Mouse (Mus musculus) midbrain, embryonic 15.5 days (tissue): ENCODE measurements around the gene Pigr. TPM values are rescaled to one million over a fixed set of nuclear protein-coding genes. Genes with fewer than 3 reads are reported as not detected.

Experiments
- ATAC-seq: fragments of 200-750 bp; cut with Nextera tagmentation; replicated peaks from 2 replicates; pipeline ENCODE4 v1.8.0; 2017; ENCODE audit warnings: moderate TSS enrichment
- H3K27ac ChIP-seq: fragments of 300-500 bp; sonication (generic); 2 replicates; pipeline ENCODE4 v1.5.1; 2015; ENCODE audit warnings: mild to moderate bottlenecking, inconsistent platforms
- H3K27me3 ChIP-seq: fragments of 300-500 bp; sonication (generic); replicated peaks from 2 replicates; pipeline ENCODE4 v1.6.1; 2015; ENCODE audit warnings: inconsistent platforms
- H3K36me3 ChIP-seq: fragments of 300-500 bp; sonication (generic); replicated peaks from 2 replicates; pipeline ENCODE4 v1.6.1; 2015; ENCODE audit warnings: inconsistent platforms
- H3K4me1 ChIP-seq: fragments of 300-500 bp; sonication (generic); 2 replicates; pipeline ENCODE4 v1.6.1; 2015; ENCODE audit warnings: inconsistent platforms
- H3K4me2 ChIP-seq: fragments of 300-500 bp; sonication (generic); 2 replicates; pipeline ENCODE4 v1.6.1; 2015; ENCODE audit warnings: inconsistent platforms, mild to moderate bottlenecking, moderate library complexity
- H3K4me3 ChIP-seq: fragments of 300-500 bp; sonication (generic); 2 replicates; pipeline ENCODE4 v1.5.1; 2015; ENCODE audit warnings: mild to moderate bottlenecking, inconsistent platforms
- H3K9ac ChIP-seq: fragments of 300-500 bp; sonication (generic); 2 replicates; pipeline ENCODE4 v1.6.1; 2015; ENCODE audit warnings: mild to moderate bottlenecking, inconsistent platforms
- H3K9me3 ChIP-seq: fragments of 300-500 bp; sonication (generic); 2 replicates; pipeline ENCODE4 v1.6.1; 2016; ENCODE audit warnings: inconsistent platforms
- WGBS: fragments of 180-500 bp; shearing (Covaris S2); methylation state at CpG from one replicate; pipeline ENCODE4 v1.1.7; 2015; ENCODE audit warnings: mixed read lengths; 5-methylcytosine and 5-hydroxymethylcytosine counted together
- polyA plus RNA-seq: library from polyadenylated mRNA; unstranded; fragments of >200 nt; fragmentation: Nextera tagmentation; extraction: Ambion mirVana; gene quantifications from 2 replicates; pipeline ENCODE4 v1.2.1, GENCODE M21; 2015

Pigr gene
- polyA plus RNA-seq = not detected in 2 replicates

GRCm38 (mm10) chr1:130826448-130826847, at the start of gene Pigr:
Gene Pigr, plus strand, starts transcription at chr1:130826684.
- WGBS = 82% methylated on average over 5 of the region's 5 CpGs
- Histone ChIP-seq H3K4me3 (no peak within 1 kb of the TSS), H3K36me3 (no peaks in the 10 kb centered on the region), H3K4me1 (no peaks in the 10 kb centered on the region), H3K27me3 (no peaks in the 10 kb centered on the region), H3K9ac (no peak within 1 kb of the TSS), H3K9me3 (no peaks in the 10 kb centered on the region), H3K27ac (no peak within 1 kb of the TSS), H3K4me2 (no peak within 1 kb of the TSS)
- ATAC-seq = no peak

DNA sequence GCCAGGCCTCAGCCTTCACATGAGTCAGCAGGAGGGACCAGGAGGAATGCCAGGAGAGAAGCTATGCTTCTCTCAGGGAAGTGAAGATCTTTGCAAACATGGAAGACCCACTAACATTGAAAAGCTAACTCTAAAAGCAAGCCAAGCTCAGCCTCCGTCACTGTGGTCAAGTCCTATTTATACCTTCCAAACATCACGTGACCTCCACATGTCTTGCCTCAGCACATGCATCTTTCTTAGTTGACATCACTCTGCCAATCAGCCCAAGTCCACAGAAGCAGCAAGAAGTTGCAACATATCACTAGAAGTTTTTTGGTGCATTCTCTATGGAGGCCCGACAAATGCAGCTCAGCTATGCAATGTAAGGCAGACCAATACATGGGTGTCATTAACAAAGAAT, 46.6 kb upstream of the Pigr start:
- H3K4me2 ChIP-seq = no peak overlapping the region

GRCm38 (mm10) chr1:130784054-130784453, 42.4 kb upstream of the Pigr start:
- Histone ChIP-seq H3K9me3 (no peaks in the 10 kb centered on the region), H3K27me3 (0 out of 2 replicates have a peak, but pooled peaks cover 3% of the 10 kb centered on the region), H3K4me2 (no peak overlapping the region), H3K4me1 (no peaks in the 10 kb centered on the region), H3K27ac (no peak overlapping the region), H3K36me3 (no peaks in the 10 kb centered on the region), H3K4me3 (no peak overlapping the region), H3K9ac (no peak overlapping the region)
- ATAC-seq = no peak
- 32% methylated on average over 4 of the region's 4 CpGs for WGBS

More for the DNA sequence above, 46.6 kb upstream of the Pigr start:
- no peak overlapping the region for H3K9ac ChIP-seq
- no peak for ATAC-seq
- 94% methylated on average over 3 of the region's 3 CpGs for WGBS
- no peaks in the 10 kb centered on the region for H3K9me3 ChIP-seq
- no peaks in the 10 kb centered on the region for H3K36me3 ChIP-seq
- H3K27ac ChIP-seq = no peak overlapping the region
- no peaks in the 10 kb centered on the region for H3K4me1 ChIP-seq
- 0 out of 2 replicates have a peak, but pooled peaks cover 2% of the 10 kb centered on the region for H3K27me3 ChIP-seq
- H3K4me3 ChIP-seq = no peak overlapping the region

GRCm38 (mm10) chr1:130787001-130787400, 39.5 kb upstream of the Pigr start:
- Histone ChIP-seq H3K4me1 (0 out of 2 replicates have a peak, but pooled peaks cover 6% of the 10 kb centered on the region), H3K27ac (no peak overlapping the region), H3K9ac (no peak overlapping the region), H3K36me3 (no peaks in the 10 kb centered on the region), H3K27me3 (0 out of 2 replicates have a peak, but pooled peaks cover 3% of the 10 kb centered on the region), H3K4me3 (no peak overlapping the region), H3K9me3 (no peaks in the 10 kb centered on the region), H3K4me2 (no peak overlapping the region)
- 48% methylated on average over 4 of the region's 4 CpGs for WGBS
- no peak for ATAC-seq

DNA sequence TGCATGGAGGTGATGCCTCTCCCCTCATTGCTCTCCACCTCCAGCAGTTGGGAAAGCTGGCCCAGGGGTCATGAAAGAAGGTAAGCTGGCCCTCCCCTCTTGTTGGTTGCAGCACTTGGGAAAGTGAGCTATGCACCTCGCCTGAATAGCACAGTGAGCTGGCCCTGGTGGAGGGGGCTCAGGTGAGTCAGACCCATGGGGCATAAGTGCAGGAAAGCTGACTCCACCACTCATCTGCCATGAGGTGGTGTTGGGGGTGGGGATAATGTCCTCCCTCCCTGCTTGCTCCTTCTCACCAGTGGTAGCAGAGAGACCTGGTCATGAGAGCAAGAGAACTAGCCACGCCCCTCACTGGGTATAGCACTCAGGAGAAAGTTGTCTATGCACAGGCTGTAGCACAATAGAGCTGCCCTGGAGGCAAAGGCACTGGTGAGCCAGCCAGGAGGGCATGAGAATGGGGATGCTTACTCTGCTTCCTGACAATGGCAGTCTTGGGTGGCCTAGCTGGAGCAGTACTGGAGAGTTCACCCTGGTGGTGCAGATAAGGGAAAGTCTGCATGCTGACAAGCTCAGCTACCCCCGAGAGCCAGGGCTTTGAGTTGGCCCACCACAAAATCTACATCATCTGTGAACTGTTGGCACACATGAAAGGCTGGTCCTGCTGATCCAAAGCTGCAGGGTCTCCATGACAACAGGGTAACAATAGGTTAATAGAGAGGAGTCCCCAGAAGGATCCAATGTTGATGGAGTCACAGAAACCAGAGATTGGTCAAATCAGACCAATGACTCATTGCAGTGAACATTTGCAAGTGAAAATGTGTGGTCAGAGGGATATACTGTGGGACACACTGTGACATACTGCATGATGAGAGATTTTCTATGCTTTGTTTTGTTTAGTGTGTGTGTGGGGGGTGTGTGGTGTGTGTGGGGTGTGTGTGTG, 36.7 kb upstream of the Pigr start:
- ATAC-seq = no peak; the same call in 1 of the 2 replicates
- H3K36me3 ChIP-seq = no peaks in the 10 kb centered on the region

DNA sequence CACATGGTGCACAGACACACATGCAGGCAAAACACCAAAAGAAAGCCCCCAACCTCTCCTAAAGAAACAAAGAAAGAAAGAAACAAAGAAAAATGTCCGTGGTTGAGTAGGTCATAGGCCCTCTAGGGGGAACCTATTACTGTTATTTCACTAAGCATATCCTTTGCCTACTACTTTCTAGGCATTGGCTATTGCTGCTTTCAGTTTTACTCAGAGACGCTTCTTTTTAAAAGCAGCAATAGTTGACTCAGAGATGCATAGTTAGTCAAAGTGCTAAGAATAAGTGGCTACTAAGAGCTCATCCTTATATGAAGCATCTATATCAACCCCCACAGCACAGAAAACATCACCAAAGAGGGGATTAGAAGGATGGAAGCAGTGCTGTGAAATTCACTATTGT, 31.2 kb upstream of the Pigr start:
- WGBS = 74% methylated on average over 2 of the region's 2 CpGs
- Histone ChIP-seq H3K27me3 (no peaks in the 10 kb centered on the region), H3K4me1 (no peaks in the 10 kb centered on the region), H3K4me2 (no peak overlapping the region), H3K4me3 (no peak overlapping the region), H3K9me3 (no peaks in the 10 kb centered on the region), H3K36me3 (no peaks in the 10 kb centered on the region), H3K9ac (no peak overlapping the region), H3K27ac (no peak overlapping the region)
- ATAC-seq = no peak

More for the DNA sequence above, 36.7 kb upstream of the Pigr start:
- WGBS = 56% methylated on average over 3 of the region's 3 CpGs
- Histone ChIP-seq H3K4me3 (no peak overlapping the region), H3K9me3 (no peaks in the 10 kb centered on the region), H3K4me2 (no peak overlapping the region), H3K4me1 (0 out of 2 replicates have a peak, but pooled peaks cover 6% of the 10 kb centered on the region), H3K27me3 (0 out of 2 replicates have a peak, but pooled peaks cover 3% of the 10 kb centered on the region), H3K27ac (no peak overlapping the region), H3K9ac (no peak overlapping the region)

GRCm38 (mm10) chr1:130796967-130797684, 29.4 kb upstream of the Pigr start:
- no peak overlapping the region for H3K4me2 ChIP-seq
- WGBS = 80% methylated on average over 8 of the region's 8 CpGs
- ATAC-seq = no peak

GRCm38 (mm10) chr1:130798037-130798436, 28.4 kb upstream of the Pigr start:
- no peak overlapping the region for H3K4me3 ChIP-seq
- H3K9ac ChIP-seq = no peak overlapping the region
- no peaks in the 10 kb centered on the region for H3K9me3 ChIP-seq
- H3K4me1 ChIP-seq = no peaks in the 10 kb centered on the region
- H3K36me3 ChIP-seq = no peaks in the 10 kb centered on the region
- H3K27ac ChIP-seq = no peak overlapping the region
- no peaks in the 10 kb centered on the region for H3K27me3 ChIP-seq
- no peak for ATAC-seq
- H3K4me2 ChIP-seq = no peak overlapping the region
- 79% methylated on average over 6 of the region's 6 CpGs for WGBS

More at GRCm38 (mm10) chr1:130796967-130797684, 29.4 kb upstream of the Pigr start:
- no peaks in the 10 kb centered on the region for H3K4me1 ChIP-seq
- H3K9me3 ChIP-seq = no peaks in the 10 kb centered on the region
- H3K9ac ChIP-seq = no peak overlapping the region
- no peaks in the 10 kb centered on the region for H3K36me3 ChIP-seq
- H3K27me3 ChIP-seq = no peaks in the 10 kb centered on the region
- H3K4me3 ChIP-seq = no peak overlapping the region
- no peak overlapping the region for H3K27ac ChIP-seq

GRCm38 (mm10) chr1:130798551-130798950, 27.9 kb upstream of the Pigr start:
- no peaks in the 10 kb centered on the region for H3K36me3 ChIP-seq
- no peaks in the 10 kb centered on the region for H3K9me3 ChIP-seq
- no peak overlapping the region for H3K4me3 ChIP-seq
- no peaks in the 10 kb centered on the region for H3K27me3 ChIP-seq
- no peak overlapping the region for H3K27ac ChIP-seq
- no peak overlapping the region for H3K9ac ChIP-seq
- H3K4me2 ChIP-seq = no peak overlapping the region
- WGBS = 69% methylated on average over 3 of the region's 3 CpGs
- no peak for ATAC-seq
- H3K4me1 ChIP-seq = no peaks in the 10 kb centered on the region

- H3K27ac ChIP-seq = no peak overlapping the region
- no peaks in the 10 kb centered on the region for H3K36me3 ChIP-seq
- H3K9me3 ChIP-seq = no peaks in the 10 kb centered on the region
- H3K4me3 ChIP-seq = no peak overlapping the region
- no peaks in the 10 kb centered on the region for H3K27me3 ChIP-seq
- no peak overlapping the region for H3K9ac ChIP-seq
- no peaks in the 10 kb centered on the region for H3K4me1 ChIP-seq
- no peak overlapping the region for H3K4me2 ChIP-seq
- 83% methylated on average over 2 of the region's 2 CpGs for WGBS
- no peak for ATAC-seq
Observed at GRCm38 (mm10) chr1:130799399-130799798, 27.1 kb upstream of the Pigr start.

DNA sequence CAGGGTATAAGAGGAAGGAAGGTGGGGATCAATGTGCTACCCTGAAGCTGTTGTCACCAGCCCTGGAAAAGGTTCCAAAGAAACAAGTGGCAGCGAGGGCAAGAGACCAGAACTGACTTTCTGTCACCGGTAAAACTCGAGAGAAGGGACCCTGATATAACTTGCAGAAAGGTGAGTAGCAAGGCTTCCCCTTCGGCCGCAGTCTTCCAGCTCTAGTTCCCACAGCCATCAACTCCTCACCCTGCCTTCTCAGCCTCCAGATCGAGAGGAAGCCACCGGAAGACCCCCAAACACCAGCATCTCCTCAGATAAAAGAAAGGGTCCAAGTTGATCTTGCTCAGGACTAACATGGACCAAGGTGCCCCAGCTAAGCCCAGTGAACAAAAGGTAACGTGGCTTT, 25.9 kb upstream of the Pigr start, which contains the start of gene Fcamr:
TSS of gene Fcamr (plus strand) at position 301 of the 400 bp plus-strand sequence.
- Histone ChIP-seq H3K9me3 (no peaks in the 10 kb centered on the region), H3K9ac (no peak within 1 kb of the TSS), H3K4me1 (no peaks in the 10 kb centered on the region), H3K27ac (no peak within 1 kb of the TSS), H3K4me2 (no peak within 1 kb of the TSS), H3K27me3 (no peaks in the 10 kb centered on the region), H3K36me3 (no peaks in the 10 kb centered on the region), H3K4me3 (no peak within 1 kb of the TSS)
- ATAC-seq = no peak
- 88% methylated on average over 8 of the region's 8 CpGs for WGBS

GRCm38 (mm10) chr1:130801511-130801910, 25.0 kb upstream of the Pigr start:
- Histone ChIP-seq H3K27me3 (no peaks in the 10 kb centered on the region), H3K9me3 (no peaks in the 10 kb centered on the region), H3K36me3 (no peaks in the 10 kb centered on the region), H3K9ac (no peak overlapping the region), H3K4me3 (no peak overlapping the region), H3K27ac (no peak overlapping the region), H3K4me2 (no peak overlapping the region), H3K4me1 (no peaks in the 10 kb centered on the region)
- WGBS = 57% methylated on average over 2 of the region's 2 CpGs
- ATAC-seq = no peak
